Mouse (Mus musculus): ENCODE data around the gene Vax2. TPM values are rescaled to one million over a fixed set of nuclear protein-coding genes. Genes with fewer than 3 reads are reported as not detected.

Vax2 gene
- 0.07 TPM in 1 of 2 replicates, not detected in the other for polyA plus RNA-seq (2015; fragmentation: Nextera tagmentation; extraction: Ambion mirVana)

GRCm38 (mm10) chr6:83711067-83711675, at the start of gene Vax2:
Gene Vax2 (plus strand): TSS chr6:83711264.
- no peaks in the 10 kb centered on the region for H3K4me1 ChIP-seq (replicated peaks; ENCODE audit: control insufficient read depth, insufficient read depth)
- no peak within 1 kb of the TSS for H3K9ac ChIP-seq (ENCODE audit: low read length)
- ATAC-seq (ENCODE audit: low FRiP score, low TSS enrichment): peak; percentile 74
- DNase-seq (ENCODE audit: low spot score): peak; percentile 79
- peaks cover 58% of the 10 kb centered on the region for H3K27me3 ChIP-seq (ENCODE audit: control insufficient read depth, insufficient read depth, low read length)
- 1% methylated on average over 46 of the region's 46 CpGs for WGBS
- H3K9me3 ChIP-seq (ENCODE audit: control insufficient read depth, low read length): no peaks in the 10 kb centered on the region
- H3K4me2 ChIP-seq (replicated peaks; ENCODE audit: low read depth): peak within 1 kb of the TSS; percentile 55
- H3K4me3 ChIP-seq (ENCODE audit: low read depth, low read length): peak within 1 kb of the TSS; percentile 35
- TF ChIP-seq CTCF (IDR thresholded peaks at IDR 0.05; ENCODE audit: low read depth) (no peak), EP300 (optimal IDR thresholded peaks at IDR 0.05) (no peak)
- H3K27ac ChIP-seq (replicated peaks): no peak within 1 kb of the TSS
- no peaks in the 10 kb centered on the region for H3K36me3 ChIP-seq (ENCODE audit: control insufficient read depth, insufficient read depth, low read length)

GRCm38 (mm10) chr6:83665009-83665408, 46.1 kb upstream of the Vax2 start:
- Histone ChIP-seq H3K27me3 (ENCODE audit: control insufficient read depth, insufficient read depth, low read length) (no peaks in the 10 kb centered on the region), H3K9ac (ENCODE audit: low read length) (no peak overlapping the region), H3K4me1 (replicated peaks; ENCODE audit: control insufficient read depth, insufficient read depth) (no peaks in the 10 kb centered on the region), H3K4me2 (replicated peaks; ENCODE audit: low read depth) (no peak overlapping the region), H3K27ac (replicated peaks) (no peak overlapping the region), H3K9me3 (ENCODE audit: control insufficient read depth, low read length) (no peaks in the 10 kb centered on the region), H3K36me3 (ENCODE audit: control insufficient read depth, insufficient read depth, low read length) (no peaks in the 10 kb centered on the region), H3K4me3 (ENCODE audit: low read depth, low read length) (no peak overlapping the region)
- ATAC-seq (ENCODE audit: low FRiP score, low TSS enrichment): no peak
- 80% methylated on average over 2 of the region's 2 CpGs for WGBS
- DNase-seq (ENCODE audit: low spot score): no peak
- TF ChIP-seq CTCF (IDR thresholded peaks at IDR 0.05; ENCODE audit: low read depth): no peak
- TF ChIP-seq EP300 (optimal IDR thresholded peaks at IDR 0.05): no peak

GRCm38 (mm10) chr6:83673395-83673794, 37.7 kb upstream of the Vax2 start:
- ATAC-seq (ENCODE audit: low FRiP score, low TSS enrichment): no peak

GRCm38 (mm10) chr6:83677757-83678156, 33.3 kb upstream of the Vax2 start, which contains the start of gene Cd207:
Gene Cd207 (minus strand): TSS chr6:83677857.
- no peak within 1 kb of the TSS for H3K4me2 ChIP-seq (replicated peaks; ENCODE audit: low read depth)
- DNase-seq (ENCODE audit: low spot score) (no peak), ATAC-seq (ENCODE audit: low FRiP score, low TSS enrichment) (no peak)
- H3K36me3 ChIP-seq (ENCODE audit: control insufficient read depth, insufficient read depth, low read length): no peaks in the 10 kb centered on the region
- no peaks in the 10 kb centered on the region for H3K27me3 ChIP-seq (ENCODE audit: control insufficient read depth, insufficient read depth, low read length)
- no peak within 1 kb of the TSS for H3K9ac ChIP-seq (ENCODE audit: low read length)
- no peak within 1 kb of the TSS for H3K4me3 ChIP-seq (ENCODE audit: low read depth, low read length)
- no peaks in the 10 kb centered on the region for H3K4me1 ChIP-seq (replicated peaks; ENCODE audit: control insufficient read depth, insufficient read depth)
- TF ChIP-seq EP300 (optimal IDR thresholded peaks at IDR 0.05): no peak
- no peak for TF ChIP-seq CTCF (IDR thresholded peaks at IDR 0.05; ENCODE audit: low read depth)
- no peak within 1 kb of the TSS for H3K27ac ChIP-seq (replicated peaks)
- 75% methylated on average over 4 of the region's 4 CpGs for WGBS
- H3K9me3 ChIP-seq (ENCODE audit: control insufficient read depth, low read length): no peaks in the 10 kb centered on the region

More at GRCm38 (mm10) chr6:83673395-83673794, 37.7 kb upstream of the Vax2 start:
- Histone ChIP-seq H3K9me3 (ENCODE audit: control insufficient read depth, low read length) (no peaks in the 10 kb centered on the region), H3K27me3 (ENCODE audit: control insufficient read depth, insufficient read depth, low read length) (no peaks in the 10 kb centered on the region), H3K27ac (replicated peaks) (no peak overlapping the region), H3K36me3 (ENCODE audit: control insufficient read depth, insufficient read depth, low read length) (no peaks in the 10 kb centered on the region), H3K4me1 (replicated peaks; ENCODE audit: control insufficient read depth, insufficient read depth) (no peaks in the 10 kb centered on the region), H3K4me2 (replicated peaks; ENCODE audit: low read depth) (no peak overlapping the region), H3K9ac (ENCODE audit: low read length) (no peak overlapping the region), H3K4me3 (ENCODE audit: low read depth, low read length) (no peak overlapping the region)
- WGBS: 5% methylated on average over 4 of the region's 4 CpGs
- DNase-seq (ENCODE audit: low spot score): peak; percentile 82
- TF ChIP-seq EP300 (optimal IDR thresholded peaks at IDR 0.05) (no peak), CTCF (IDR thresholded peaks at IDR 0.05; ENCODE audit: low read depth) (peak; percentile 94)

- Histone ChIP-seq H3K27me3 (ENCODE audit: control insufficient read depth, insufficient read depth, low read length) (peaks cover 5% of the 10 kb centered on the region; the same call in 1 of the 2 replicates), H3K27ac (replicated peaks) (no peak overlapping the region), H3K4me2 (replicated peaks; ENCODE audit: low read depth) (no peak overlapping the region), H3K9ac (ENCODE audit: low read length) (no peak overlapping the region), H3K9me3 (ENCODE audit: control insufficient read depth, low read length) (no peaks in the 10 kb centered on the region), H3K4me3 (ENCODE audit: low read depth, low read length) (no peak overlapping the region), H3K4me1 (replicated peaks; ENCODE audit: control insufficient read depth, insufficient read depth) (no peaks in the 10 kb centered on the region), H3K36me3 (ENCODE audit: control insufficient read depth, insufficient read depth, low read length) (no peaks in the 10 kb centered on the region)
- TF ChIP-seq EP300 (optimal IDR thresholded peaks at IDR 0.05): no peak
- no peak for TF ChIP-seq CTCF (IDR thresholded peaks at IDR 0.05; ENCODE audit: low read depth)
- no peak for DNase-seq (ENCODE audit: low spot score)
- WGBS: 79% methylated on average over 4 of the region's 4 CpGs
- ATAC-seq (ENCODE audit: low FRiP score, low TSS enrichment): no peak
Measured at GRCm38 (mm10) chr6:83689374-83689773, 21.7 kb upstream of the Vax2 start.

GRCm38 (mm10) chr6:83690277-83690676, 20.8 kb upstream of the Vax2 start:
- ATAC-seq (ENCODE audit: low FRiP score, low TSS enrichment) (0 out of 2 replicates have a peak, but pooled peaks have one; percentile 40), DNase-seq (ENCODE audit: low spot score) (peak; percentile 35)
- Histone ChIP-seq H3K9me3 (ENCODE audit: control insufficient read depth, low read length) (no peaks in the 10 kb centered on the region), H3K4me1 (replicated peaks; ENCODE audit: control insufficient read depth, insufficient read depth) (no peaks in the 10 kb centered on the region), H3K36me3 (ENCODE audit: control insufficient read depth, insufficient read depth, low read length) (no peaks in the 10 kb centered on the region), H3K9ac (ENCODE audit: low read length) (no peak overlapping the region), H3K4me2 (replicated peaks; ENCODE audit: low read depth) (no peak overlapping the region), H3K27ac (replicated peaks) (no peak overlapping the region), H3K27me3 (ENCODE audit: control insufficient read depth, insufficient read depth, low read length) (peaks cover 11% of the 10 kb centered on the region; the same call in 1 of the 2 replicates), H3K4me3 (ENCODE audit: low read depth, low read length) (no peak overlapping the region)
- TF ChIP-seq CTCF (IDR thresholded peaks at IDR 0.05; ENCODE audit: low read depth) (peak; percentile 85), EP300 (optimal IDR thresholded peaks at IDR 0.05) (no peak)
- WGBS: 27% methylated on average over 4 of the region's 5 CpGs
